Comparison of ENCODE assay signal across 16 mouse cellular contexts in the genomic region with DNA sequence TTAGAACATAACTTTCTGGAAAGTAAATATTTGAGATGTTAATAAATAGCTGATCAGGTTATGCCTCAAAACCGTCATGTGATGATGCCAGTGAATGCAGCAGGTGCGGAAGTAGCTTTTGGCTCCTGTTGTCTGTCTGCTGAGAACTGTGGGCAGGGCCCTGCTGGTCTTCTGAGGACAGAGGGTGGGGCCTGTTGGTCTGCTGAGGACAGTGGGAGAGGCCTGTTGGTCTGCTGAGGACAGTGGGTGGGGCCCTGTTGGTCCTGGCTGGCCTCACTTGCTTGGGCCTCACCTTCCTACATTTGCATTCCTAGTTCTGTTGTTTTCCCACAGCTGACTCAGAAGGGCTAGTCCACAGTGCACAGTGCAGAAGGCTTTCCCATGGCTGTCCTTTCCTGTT.
DNase-seq lines count a peak whose midpoint lies in the region; ATAC-seq and TF ChIP-seq lines count a peak whose summit lies in the region.
"Had no signal": no experiment of that assay in that cellular context is flagged by ENCODE, and none has a peak within 500 bp of the region (broad histone marks: within the 10 kb centered on the region; RNA-seq: fewer than 3 reads in every experiment).

No protein-coding gene starts in this region.

- DNase-seq in kidney, postnatal 0 days (ENCODE audit: low spot score) = no peak
- no peak for DNase-seq in forebrain, embryonic 10.5 days (ENCODE audit: extremely low spot score, low spot score)
- no peak for DNase-seq in adrenal gland, adult (ENCODE audit: inconsistent age in 2 of 2, low spot score in 1 of 2)
- no peak for DNase-seq in frontal cortex, postnatal 36 days (ENCODE audit: low spot score in 2 of 2)
- DNase-seq: adrenal gland, postnatal 25 days; cerebellum, postnatal 36 days; heart, postnatal 14 days; right cerebral cortex, postnatal 25 days; thymus, postnatal 4 days had no signal

- 0 out of 2 replicates have a peak, but pooled peaks cover 2% of the 10 kb centered on the region for H3K36me3 ChIP-seq in midbrain, embryonic 16.5 days (ENCODE audit: control insufficient read depth, insufficient read depth, low read length)
- no peaks in the 10 kb centered on the region for H3K36me3 ChIP-seq in midbrain, embryonic 13.5 days
- H3K36me3 ChIP-seq in intestine, postnatal 0 days (ENCODE audit: control insufficient read depth, insufficient read depth) = no peaks in the 10 kb centered on the region
- no peaks in the 10 kb centered on the region for H3K36me3 ChIP-seq in kidney, postnatal 0 days (ENCODE audit: insufficient read depth, low read length)
- no peaks in the 10 kb centered on the region for H3K36me3 ChIP-seq in stomach, embryonic 14.5 days (ENCODE audit: control insufficient read depth, insufficient read depth, low read length)
- H3K36me3 ChIP-seq in forebrain, embryonic 10.5 days (replicated peaks) = no peaks in the 10 kb centered on the region
- H3K36me3 ChIP-seq: embryonic facial prominence, embryonic 13.5 days; forebrain, embryonic 15.5 days; limb, embryonic 13.5 days had no signal

- H3K27ac ChIP-seq in midbrain, embryonic 16.5 days (ENCODE audit: low read length) = no peak overlapping the region
- H3K27ac ChIP-seq in midbrain, embryonic 13.5 days = no peak overlapping the region
- H3K27ac ChIP-seq in intestine, postnatal 0 days (ENCODE audit: low read depth, low read length) = no peak overlapping the region
- no peak overlapping the region for H3K27ac ChIP-seq in kidney, postnatal 0 days
- no peak overlapping the region for H3K27ac ChIP-seq in stomach, embryonic 14.5 days (ENCODE audit: low read length)
- no peak overlapping the region for H3K27ac ChIP-seq in forebrain, embryonic 10.5 days
- H3K27ac ChIP-seq: embryonic facial prominence, embryonic 13.5 days; forebrain, embryonic 15.5 days; limb, embryonic 13.5 days had no signal

- no peaks in the 10 kb centered on the region; the same call in 1 of the 2 replicates for H3K9me3 ChIP-seq in midbrain, embryonic 16.5 days (replicated peaks; ENCODE audit: control insufficient read depth, low read length, poor library complexity, severe bottlenecking)
- no peaks in the 10 kb centered on the region for H3K9me3 ChIP-seq in midbrain, embryonic 13.5 days
- peaks cover 3% of the 10 kb centered on the region; the same call in 1 of the 2 replicates for H3K9me3 ChIP-seq in intestine, postnatal 0 days (ENCODE audit: control insufficient read depth)
- no peaks in the 10 kb centered on the region for H3K9me3 ChIP-seq in kidney, postnatal 0 days (replicated peaks; ENCODE audit: low read length)
- H3K9me3 ChIP-seq in stomach, embryonic 14.5 days (ENCODE audit: control insufficient read depth, low read depth, low read length) = no peaks in the 10 kb centered on the region
- peaks cover 9% of the 10 kb centered on the region; the same call in 1 of the 2 replicates for H3K9me3 ChIP-seq in forebrain, embryonic 10.5 days
- H3K9me3 ChIP-seq: forebrain, embryonic 15.5 days had no signal

- no peaks in the 10 kb centered on the region for H3K27me3 ChIP-seq in midbrain, embryonic 16.5 days (ENCODE audit: control insufficient read depth, insufficient read depth, low read depth, low read length)
- peaks cover 4% of the 10 kb centered on the region; the same call in 1 of the 2 replicates for H3K27me3 ChIP-seq in midbrain, embryonic 13.5 days
- no peaks in the 10 kb centered on the region for H3K27me3 ChIP-seq in intestine, postnatal 0 days (replicated peaks; ENCODE audit: control insufficient read depth, insufficient read depth, low read length)
- H3K27me3 ChIP-seq in kidney, postnatal 0 days (ENCODE audit: insufficient read depth, low read length) = no peaks in the 10 kb centered on the region
- H3K27me3 ChIP-seq in stomach, embryonic 14.5 days (ENCODE audit: control insufficient read depth, insufficient read depth, low read length) = no peaks in the 10 kb centered on the region
- H3K27me3 ChIP-seq in forebrain, embryonic 10.5 days (ENCODE audit: poor library complexity, severe bottlenecking) = peaks cover 11% of the 10 kb centered on the region
- H3K27me3 ChIP-seq: embryonic facial prominence, embryonic 13.5 days; forebrain, embryonic 15.5 days; limb, embryonic 13.5 days had no signal

- TF ChIP-seq CTCF in intestine, postnatal 0 days (IDR thresholded peaks at IDR 0.05; ENCODE audit: low read depth) = no peak
- no peak for TF ChIP-seq CTCF in kidney, postnatal 0 days (IDR thresholded peaks at IDR 0.05; ENCODE audit: low read depth)

- H3K4me2 ChIP-seq in midbrain, embryonic 16.5 days (ENCODE audit: low read length) = no peak overlapping the region
- no peak overlapping the region for H3K4me2 ChIP-seq in midbrain, embryonic 13.5 days (replicated peaks)
- H3K4me2 ChIP-seq in intestine, postnatal 0 days (replicated peaks; ENCODE audit: low read depth) = no peak overlapping the region
- H3K4me2 ChIP-seq in kidney, postnatal 0 days (ENCODE audit: low read length) = no peak overlapping the region
- H3K4me2 ChIP-seq in stomach, embryonic 14.5 days (replicated peaks; ENCODE audit: low read depth, low read length) = no peak overlapping the region
- H3K4me2 ChIP-seq: embryonic facial prominence, embryonic 13.5 days; forebrain, embryonic 15.5 days; limb, embryonic 13.5 days had no signal

- H3K9ac ChIP-seq in midbrain, embryonic 16.5 days (ENCODE audit: low read depth, low read length) = no peak overlapping the region
- no peak overlapping the region for H3K9ac ChIP-seq in midbrain, embryonic 13.5 days (replicated peaks)
- no peak overlapping the region for H3K9ac ChIP-seq in intestine, postnatal 0 days (ENCODE audit: low read depth, low read length)
- no peak overlapping the region for H3K9ac ChIP-seq in kidney, postnatal 0 days (ENCODE audit: low read depth, low read length)
- no peak overlapping the region for H3K9ac ChIP-seq in stomach, embryonic 14.5 days (replicated peaks; ENCODE audit: low read depth, low read length)
- H3K9ac ChIP-seq: embryonic facial prominence, embryonic 13.5 days; forebrain, embryonic 15.5 days; limb, embryonic 13.5 days had no signal

- WGBS in midbrain, embryonic 16.5 days = 91% methylated on average over 2 of the region's 2 CpGs
- WGBS in midbrain, embryonic 13.5 days = 90% methylated on average over 2 of the region's 2 CpGs
- WGBS in intestine, postnatal 0 days = 57% methylated on average over 2 of the region's 2 CpGs
- WGBS in kidney, postnatal 0 days = 76% methylated on average over 2 of the region's 2 CpGs
- WGBS in stomach, embryonic 14.5 days = 75% methylated on average over 2 of the region's 2 CpGs
- 93% methylated on average over 2 of the region's 2 CpGs for WGBS in forebrain, embryonic 10.5 days

- ATAC-seq in midbrain, embryonic 16.5 days = 0 out of 2 replicates have a peak, but pooled peaks have one; percentile 42
- no peak for ATAC-seq in midbrain, embryonic 13.5 days
- ATAC-seq in intestine, postnatal 0 days = peak; percentile 88
- ATAC-seq in kidney, postnatal 0 days (replicated peaks; ENCODE audit: low FRiP score, low read depth) = peak; percentile 91
- peak; percentile 94 for ATAC-seq in stomach, embryonic 14.5 days (ENCODE audit: insufficient number of reproducible peaks, insufficient read depth, low FRiP score, low read depth)
- ATAC-seq: forebrain, embryonic 15.5 days had no signal

- H3K4me1 ChIP-seq in midbrain, embryonic 16.5 days (ENCODE audit: control insufficient read depth, insufficient read depth, low read length) = no peaks in the 10 kb centered on the region
- no peaks in the 10 kb centered on the region for H3K4me1 ChIP-seq in midbrain, embryonic 13.5 days (replicated peaks)
- no peaks in the 10 kb centered on the region for H3K4me1 ChIP-seq in intestine, postnatal 0 days (replicated peaks; ENCODE audit: control insufficient read depth, insufficient read depth, low read length)
- H3K4me1 ChIP-seq in kidney, postnatal 0 days (replicated peaks; ENCODE audit: insufficient read depth, low read length) = no peaks in the 10 kb centered on the region
- no peaks in the 10 kb centered on the region for H3K4me1 ChIP-seq in stomach, embryonic 14.5 days (ENCODE audit: control insufficient read depth, insufficient read depth, low read length)
- H3K4me1 ChIP-seq in forebrain, embryonic 10.5 days = peaks cover 8% of the 10 kb centered on the region
- H3K4me1 ChIP-seq: embryonic facial prominence, embryonic 13.5 days; forebrain, embryonic 15.5 days; limb, embryonic 13.5 days had no signal

- no peak overlapping the region for H3K4me3 ChIP-seq in midbrain, embryonic 16.5 days (ENCODE audit: low read depth, low read length)
- H3K4me3 ChIP-seq in midbrain, embryonic 13.5 days (replicated peaks) = no peak overlapping the region
- no peak overlapping the region for H3K4me3 ChIP-seq in intestine, postnatal 0 days (ENCODE audit: low read depth, low read length)
- H3K4me3 ChIP-seq in kidney, postnatal 0 days (replicated peaks; ENCODE audit: low read depth, low read length) = no peak overlapping the region
- H3K4me3 ChIP-seq in stomach, embryonic 14.5 days (ENCODE audit: low read depth, low read length) = no peak overlapping the region
- H3K4me3 ChIP-seq in forebrain, embryonic 10.5 days = no peak overlapping the region
- H3K4me3 ChIP-seq: embryonic facial prominence, embryonic 13.5 days; forebrain, embryonic 15.5 days; limb, embryonic 13.5 days had no signal
